Mouse (Mus musculus) E14TG2a.4 (cell line): ENCODE measurements around the gene Iqcf4.
A peak's percentile ranks its signal among the peaks of the same experiment; 100 is the strongest.

Experiments used
- CTCF ChIP-seq: conservative IDR thresholded peaks from 2 replicates; pipeline ENCODE4 v1.5.1; 2014; ENCODE audit warnings: low read length
- NANOG ChIP-seq: IDR thresholded peaks from 2 replicates; pipeline ENCODE4 v1.6.1; 2014; ENCODE audit warnings: borderline replicate concordance, low read length, mixed read lengths

- TF ChIP-seq CTCF (peak; percentile 58), NANOG (no peak)
Measured at GRCm38 (mm10) chr9:106600546-106600945, 29.8 kb upstream of the Iqcf4 start.
